Mouse (Mus musculus): ENCODE measurements around the gene Itgbl1. TPM values are rescaled to one million over a fixed set of nuclear protein-coding genes. Genes with fewer than 3 reads are reported as not detected.

Gene Itgbl1
- polyA plus RNA-seq, 1 experiment = 1.0 TPM

DNA sequence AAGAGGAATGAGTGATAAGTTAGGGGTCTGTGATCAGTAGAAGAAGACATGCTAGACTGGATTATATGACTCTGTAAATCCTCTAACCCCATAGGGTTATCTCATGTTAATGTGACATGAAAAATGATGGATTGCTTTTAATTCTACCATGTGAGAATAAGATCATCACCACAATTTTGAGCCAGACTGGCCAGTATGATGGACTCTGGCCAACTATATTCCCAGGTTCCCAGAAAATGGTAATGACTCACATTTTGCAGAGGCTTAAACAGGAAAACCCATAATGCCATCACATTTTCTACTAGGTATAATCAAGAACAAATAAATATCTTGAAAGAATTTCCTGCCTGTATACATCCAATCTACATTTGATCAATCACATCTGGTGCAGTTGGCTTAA lies 55.0 kb downstream of the Itgbl1 start:
- Histone ChIP-seq H3K27ac (ENCODE audit: insufficient read depth, low read length) (no peak overlapping the region), H3K4me1 (ENCODE audit: control insufficient read depth, insufficient read depth, low read length) (no peaks in the 10 kb centered on the region)

DNA sequence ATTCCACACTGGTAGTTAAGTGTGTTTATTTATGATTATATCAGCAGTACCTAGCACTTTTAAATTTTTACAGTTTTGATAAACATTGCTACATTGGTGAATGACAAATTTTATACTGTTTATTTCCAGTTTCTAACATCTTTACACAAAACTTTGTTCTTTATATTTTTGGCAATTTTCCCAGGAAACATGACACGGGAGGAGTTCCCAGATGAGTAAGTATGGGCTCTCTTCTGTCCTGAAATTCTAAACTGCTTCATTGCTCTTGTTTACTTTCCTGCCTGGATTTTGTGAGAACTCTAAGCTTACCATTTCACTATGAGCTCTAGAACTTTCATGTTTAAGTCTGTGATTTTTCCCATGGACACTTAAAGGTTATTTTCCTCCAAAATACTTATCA lies 82.3 kb downstream of the Itgbl1 start:
- Histone ChIP-seq H3K4me1 (ENCODE audit: control insufficient read depth, insufficient read depth, low read length) (no peaks in the 10 kb centered on the region), H3K4me3 (ENCODE audit: insufficient read depth, low read length) (no peak overlapping the region), H3K27ac (ENCODE audit: insufficient read depth, low read length) (no peak overlapping the region)
- TF ChIP-seq CTCF (IDR thresholded peaks at IDR 0.05; ENCODE audit: extremely low read depth, insufficient read depth, low read length) (no peak), POLR2A (IDR thresholded peaks at IDR 0.05; ENCODE audit: extremely low read depth, insufficient read depth, low read length) (no peak)

More for the DNA sequence above, 55.0 kb downstream of the Itgbl1 start:
- TF ChIP-seq CTCF (IDR thresholded peaks at IDR 0.05; ENCODE audit: extremely low read depth, insufficient read depth, low read length) (no peak), POLR2A (IDR thresholded peaks at IDR 0.05; ENCODE audit: extremely low read depth, insufficient read depth, low read length) (no peak)
- no peak overlapping the region for H3K4me3 ChIP-seq (ENCODE audit: insufficient read depth, low read length)

DNA sequence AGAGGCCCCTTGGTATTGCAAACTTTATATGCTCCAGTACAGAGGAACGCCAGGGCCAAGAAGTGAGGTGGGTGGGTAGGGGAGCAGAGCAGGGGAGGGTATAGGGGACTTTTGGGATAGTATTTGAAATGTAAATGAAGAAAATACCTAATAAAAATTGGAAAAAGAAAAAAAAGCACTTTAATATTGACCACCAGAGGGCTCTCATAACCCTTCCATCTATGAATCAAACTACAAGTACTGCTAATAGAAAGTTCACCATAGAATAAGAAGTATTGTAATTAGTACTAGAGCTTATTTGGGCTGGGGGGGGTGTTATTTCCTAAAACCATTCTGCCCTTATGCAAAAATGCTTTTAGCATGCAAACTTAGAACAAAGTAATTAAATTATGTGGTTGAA lies 91.2 kb downstream of the Itgbl1 start:
- Histone ChIP-seq H3K4me1 (ENCODE audit: control insufficient read depth, insufficient read depth, low read length) (no peaks in the 10 kb centered on the region), H3K27ac (ENCODE audit: insufficient read depth, low read length) (no peak overlapping the region), H3K4me3 (ENCODE audit: insufficient read depth, low read length) (no peak overlapping the region)
- TF ChIP-seq POLR2A (IDR thresholded peaks at IDR 0.05; ENCODE audit: extremely low read depth, insufficient read depth, low read length) = no peak
- TF ChIP-seq CTCF (IDR thresholded peaks at IDR 0.05; ENCODE audit: extremely low read depth, insufficient read depth, low read length) = no peak

DNA sequence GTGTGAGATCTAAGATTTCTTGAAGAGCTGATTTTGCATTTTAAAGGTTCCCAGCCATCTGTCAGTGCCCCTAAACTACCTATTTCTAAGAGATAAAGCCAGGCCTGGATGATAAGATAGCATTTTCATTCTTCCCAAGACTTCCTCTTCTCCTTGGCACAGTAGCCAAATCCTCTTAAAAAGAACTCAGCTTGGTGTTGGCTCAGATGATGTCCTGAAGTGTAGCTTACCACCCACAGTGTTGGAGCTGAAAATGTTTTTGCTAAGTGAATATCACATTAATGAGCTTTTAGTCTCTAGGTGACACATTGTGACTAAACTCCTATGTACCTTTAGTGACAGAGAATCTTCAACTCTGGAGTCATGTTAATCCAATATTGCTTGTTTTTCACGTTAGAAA lies 99.8 kb downstream of the Itgbl1 start:
- Histone ChIP-seq H3K27ac (ENCODE audit: insufficient read depth, low read length) (no peak overlapping the region), H3K4me3 (ENCODE audit: insufficient read depth, low read length) (no peak overlapping the region), H3K4me1 (ENCODE audit: control insufficient read depth, insufficient read depth, low read length) (peaks cover 2% of the 10 kb centered on the region; the same call in 1 of the 2 replicates)
- no peak for TF ChIP-seq POLR2A (IDR thresholded peaks at IDR 0.05; ENCODE audit: extremely low read depth, insufficient read depth, low read length)
- TF ChIP-seq CTCF (IDR thresholded peaks at IDR 0.05; ENCODE audit: extremely low read depth, insufficient read depth, low read length) = no peak

DNA sequence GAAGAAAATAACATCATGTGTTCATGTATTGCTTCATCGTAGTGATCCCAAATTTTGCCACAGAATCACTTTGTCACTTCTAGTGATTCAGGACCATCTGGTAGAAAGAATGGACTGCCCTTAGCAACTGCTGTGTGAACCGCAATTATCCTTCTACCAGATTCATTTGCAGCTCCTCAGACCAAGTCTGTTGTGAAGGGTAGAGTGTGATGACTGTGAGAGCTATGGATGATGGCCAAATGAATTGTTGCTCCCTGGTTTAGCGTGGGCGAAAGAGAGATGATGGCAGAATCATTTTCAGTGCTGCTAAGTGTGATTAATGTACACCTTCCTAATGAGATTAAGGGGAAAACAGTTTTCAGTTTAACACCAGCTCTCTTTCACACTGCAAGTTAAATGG lies 100.3 kb downstream of the Itgbl1 start:
- peaks cover 2% of the 10 kb centered on the region; the same call in 1 of the 2 replicates for H3K4me1 ChIP-seq (ENCODE audit: control insufficient read depth, insufficient read depth, low read length)
- H3K4me3 ChIP-seq (ENCODE audit: insufficient read depth, low read length) = no peak overlapping the region
- TF ChIP-seq CTCF (IDR thresholded peaks at IDR 0.05; ENCODE audit: extremely low read depth, insufficient read depth, low read length) (no peak), POLR2A (IDR thresholded peaks at IDR 0.05; ENCODE audit: extremely low read depth, insufficient read depth, low read length) (no peak)
- H3K27ac ChIP-seq (ENCODE audit: insufficient read depth, low read length) = no peak overlapping the region

DNA sequence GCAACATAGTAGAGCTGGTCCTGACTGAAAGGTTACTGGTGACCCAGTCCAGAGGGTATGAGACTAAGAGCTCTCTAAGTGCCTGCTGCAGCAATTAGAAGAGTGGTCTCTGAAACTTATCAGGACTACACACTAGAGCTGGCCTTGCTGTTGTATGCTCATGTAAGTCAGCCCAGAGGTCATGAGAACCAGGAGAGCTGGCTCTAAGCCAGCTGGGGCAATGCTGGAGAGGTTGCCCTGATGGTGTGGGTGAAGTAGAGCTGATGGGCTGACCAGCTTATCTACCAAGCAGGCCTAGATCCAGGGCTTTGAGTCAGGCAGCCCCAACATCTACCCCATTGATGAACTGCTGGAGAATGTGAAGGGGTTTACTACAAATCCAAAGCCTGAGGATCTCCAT lies 142.0 kb downstream of the Itgbl1 start:
- Histone ChIP-seq H3K27ac (ENCODE audit: insufficient read depth, low read length) (no peak overlapping the region), H3K4me3 (ENCODE audit: insufficient read depth, low read length) (no peak overlapping the region), H3K4me1 (ENCODE audit: control insufficient read depth, insufficient read depth, low read length) (no peaks in the 10 kb centered on the region)
- TF ChIP-seq POLR2A (IDR thresholded peaks at IDR 0.05; ENCODE audit: extremely low read depth, insufficient read depth, low read length) (no peak), CTCF (IDR thresholded peaks at IDR 0.05; ENCODE audit: extremely low read depth, insufficient read depth, low read length) (no peak)

DNA sequence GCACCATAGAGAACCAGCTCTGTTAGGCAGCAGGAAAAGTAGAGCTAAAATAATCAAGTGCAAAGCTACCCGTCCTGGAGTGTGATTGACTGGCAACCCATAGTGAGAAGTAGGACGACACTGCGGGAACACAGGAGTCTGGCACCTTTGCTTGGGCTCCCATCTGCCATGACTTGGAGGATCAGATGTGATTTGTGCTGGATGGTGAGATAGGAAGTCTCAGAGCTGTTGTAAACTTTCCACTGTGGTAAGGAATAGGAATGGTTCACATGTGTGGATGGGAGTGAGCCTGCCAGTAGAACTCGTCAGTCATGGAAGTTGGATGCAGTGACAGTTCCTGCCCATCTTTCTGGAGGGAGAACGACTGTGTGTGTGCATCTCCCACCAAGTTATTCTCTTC lies 177.9 kb downstream of the Itgbl1 start:
- Histone ChIP-seq H3K4me1 (ENCODE audit: control insufficient read depth, insufficient read depth, low read length) (no peaks in the 10 kb centered on the region), H3K27ac (ENCODE audit: insufficient read depth, low read length) (no peak overlapping the region), H3K4me3 (ENCODE audit: insufficient read depth, low read length) (no peak overlapping the region)
- TF ChIP-seq POLR2A (IDR thresholded peaks at IDR 0.05; ENCODE audit: extremely low read depth, insufficient read depth, low read length) (no peak), CTCF (IDR thresholded peaks at IDR 0.05; ENCODE audit: extremely low read depth, insufficient read depth, low read length) (no peak)

DNA sequence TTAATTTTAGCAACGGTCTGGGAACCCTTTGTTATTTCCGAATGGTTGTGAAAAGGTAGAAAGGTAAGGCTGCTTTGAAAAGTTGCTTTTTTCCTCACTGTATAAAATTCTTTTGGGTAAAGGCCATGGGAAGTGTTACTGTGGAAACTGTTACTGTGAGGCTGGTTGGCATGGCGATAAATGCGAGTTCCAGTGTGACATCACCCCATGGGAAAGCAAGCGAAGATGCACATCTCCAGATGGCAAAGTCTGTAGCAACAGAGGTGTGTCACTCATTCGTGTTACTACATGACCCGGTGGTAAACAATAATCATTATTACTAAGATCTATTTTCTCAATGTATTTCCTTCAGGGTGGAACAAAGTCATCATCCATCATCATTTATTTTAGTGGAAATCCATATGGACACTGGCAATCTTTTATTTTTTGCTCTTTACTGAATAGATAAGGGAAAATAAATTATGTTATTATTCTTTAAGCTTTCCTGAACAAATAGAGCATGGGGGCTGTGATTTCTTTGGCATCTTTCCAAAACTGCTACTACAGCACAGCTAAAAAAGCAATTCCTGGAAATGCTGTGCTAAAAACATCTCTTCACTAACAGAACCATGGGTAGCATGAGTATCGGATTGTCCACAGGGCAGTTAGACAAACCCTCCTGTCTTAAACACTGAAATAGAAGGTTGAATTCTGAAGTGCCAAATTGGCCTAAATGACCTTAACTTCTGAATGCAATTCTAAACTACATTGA lies 184.1 kb downstream of the Itgbl1 start:
- Histone ChIP-seq H3K4me3 (ENCODE audit: insufficient read depth, low read length) (no peak overlapping the region), H3K27ac (ENCODE audit: insufficient read depth, low read length) (no peak overlapping the region), H3K4me1 (ENCODE audit: control insufficient read depth, insufficient read depth, low read length) (no peaks in the 10 kb centered on the region)
- TF ChIP-seq CTCF (IDR thresholded peaks at IDR 0.05; ENCODE audit: extremely low read depth, insufficient read depth, low read length) (no peak), POLR2A (IDR thresholded peaks at IDR 0.05; ENCODE audit: extremely low read depth, insufficient read depth, low read length) (no peak)

DNA sequence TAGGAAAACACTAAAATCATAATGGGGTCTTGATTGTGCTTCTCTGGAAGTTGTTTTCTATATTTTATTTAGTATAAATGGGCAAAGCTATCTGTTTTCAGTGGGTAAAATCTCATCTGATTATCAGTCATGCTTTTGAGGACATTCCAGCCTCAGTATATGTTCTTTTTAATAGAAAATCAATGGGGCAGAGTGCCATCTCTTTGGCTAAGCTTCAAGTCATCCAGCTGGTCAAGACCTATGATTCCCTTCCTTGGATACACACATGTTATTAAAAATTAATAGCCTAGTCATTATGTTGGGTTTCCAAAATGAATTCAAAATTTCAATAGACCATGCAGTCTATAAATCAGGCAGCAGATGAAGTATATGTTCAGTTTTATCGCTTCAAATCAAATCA lies 204.8 kb downstream of the Itgbl1 start:
- Histone ChIP-seq H3K27ac (ENCODE audit: insufficient read depth, low read length) (no peak overlapping the region), H3K4me1 (ENCODE audit: control insufficient read depth, insufficient read depth, low read length) (no peaks in the 10 kb centered on the region), H3K4me3 (ENCODE audit: insufficient read depth, low read length) (no peak overlapping the region)
- TF ChIP-seq POLR2A (IDR thresholded peaks at IDR 0.05; ENCODE audit: extremely low read depth, insufficient read depth, low read length) (no peak), CTCF (IDR thresholded peaks at IDR 0.05; ENCODE audit: extremely low read depth, insufficient read depth, low read length) (no peak)
